Mouse (Mus musculus): ENCODE measurements around the gene Far2.
"Not testable (repeated sequence)": the region's sequence is repeated elsewhere in the genome, so short reads cannot be mapped to it uniquely, and the experiment has no call there.

Far2 gene

GRCm38 (mm10) chr6:148116907-148117306 is 69.8 kb downstream of the Far2 start:
- DNase-seq (ENCODE audit: low spot score), result no peak

- no peak for DNase-seq (ENCODE audit: low spot score)
Measured at GRCm38 (mm10) chr6:148117696-148118095, 70.6 kb downstream of the Far2 start.

GRCm38 (mm10) chr6:148120703-148121102 is 73.6 kb downstream of the Far2 start:
- no peak for DNase-seq (ENCODE audit: low spot score)

DNA sequence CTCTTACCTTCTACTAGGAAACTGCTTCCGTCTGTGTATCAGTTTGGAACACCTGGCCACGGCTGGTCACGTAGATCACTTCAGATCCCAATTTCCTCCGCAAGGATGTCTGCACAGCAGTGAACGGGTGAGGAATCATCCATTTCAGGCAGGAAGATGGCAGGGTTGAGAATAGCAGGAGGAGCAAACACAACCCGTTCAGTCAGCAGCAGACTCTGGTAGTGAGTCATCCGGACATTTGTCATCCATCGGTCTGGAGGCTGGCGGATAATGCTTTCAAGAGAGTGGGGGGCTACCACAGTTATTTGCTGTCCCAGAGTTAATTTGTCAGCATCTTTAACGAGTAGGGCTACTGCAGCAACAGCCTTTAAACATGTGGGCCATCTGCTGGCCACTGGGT is 79.8 kb downstream of the Far2 start:
- not testable (repeated sequence) for DNase-seq (ENCODE audit: low spot score)

DNA sequence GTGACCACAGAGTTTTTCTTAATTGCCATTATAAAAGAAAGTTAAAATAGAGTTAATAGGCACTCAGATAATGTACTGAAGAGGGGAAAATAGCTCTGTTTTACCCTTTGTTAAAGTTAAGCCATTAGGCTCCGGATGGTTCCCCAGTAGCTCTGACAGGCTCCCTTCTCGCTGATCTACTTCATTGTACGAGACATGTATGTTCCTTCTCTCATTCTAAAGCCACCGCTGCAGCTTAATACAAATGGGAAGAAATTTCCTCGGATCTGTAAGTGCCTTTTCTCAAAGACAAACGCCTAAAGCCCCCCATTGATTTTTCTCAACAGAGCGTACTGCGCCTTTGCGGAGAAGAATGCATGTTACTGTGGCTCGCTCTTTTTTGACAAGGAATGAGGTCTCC is 85.3 kb downstream of the Far2 start:
- no peak for DNase-seq (ENCODE audit: low spot score)

- DNase-seq (ENCODE audit: low spot score), result no peak
Measured at GRCm38 (mm10) chr6:148133536-148133935, 86.5 kb downstream of the Far2 start.

GRCm38 (mm10) chr6:148135769-148136382 is 88.8 kb downstream of the Far2 start:
- peak; percentile 79 for DNase-seq (ENCODE audit: low spot score)

- DNase-seq (ENCODE audit: low spot score), result no peak
Measured at GRCm38 (mm10) chr6:148139288-148139995, 92.4 kb downstream of the Far2 start.

DNA sequence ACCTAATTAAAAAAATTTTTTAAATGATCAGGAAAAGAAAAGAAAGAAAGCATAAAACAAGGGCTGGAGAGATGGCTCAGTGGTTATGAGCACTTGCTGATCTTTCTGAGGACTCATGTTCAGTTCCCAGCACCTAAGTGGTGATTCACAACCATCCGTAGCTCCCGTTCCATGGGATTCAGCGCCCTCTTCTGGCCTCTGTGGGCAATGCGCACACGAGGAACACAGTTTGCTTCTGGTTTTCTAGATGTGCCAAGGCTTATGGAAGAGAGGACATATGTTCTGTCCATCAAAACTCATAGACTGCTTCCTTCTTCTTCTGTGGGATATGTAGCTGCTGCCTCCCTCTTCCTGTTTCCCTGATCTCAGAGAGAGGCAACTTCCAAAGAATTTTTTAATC is 94.8 kb downstream of the Far2 start:
- DNase-seq (ENCODE audit: low spot score), result no peak

GRCm38 (mm10) chr6:148142421-148142820 is 95.4 kb downstream of the Far2 start:
- DNase-seq (ENCODE audit: low spot score), result no peak

- not testable (repeated sequence) for DNase-seq (ENCODE audit: low spot score)
Measured at GRCm38 (mm10) chr6:148152305-148152704, 105.2 kb downstream of the Far2 start.

- no peak for DNase-seq (ENCODE audit: low spot score)
Measured at GRCm38 (mm10) chr6:148172904-148173303, 125.8 kb downstream of the Far2 start.

- no peak for DNase-seq (ENCODE audit: low spot score)
Measured at GRCm38 (mm10) chr6:148185694-148186093, 138.6 kb downstream of the Far2 start.

DNA sequence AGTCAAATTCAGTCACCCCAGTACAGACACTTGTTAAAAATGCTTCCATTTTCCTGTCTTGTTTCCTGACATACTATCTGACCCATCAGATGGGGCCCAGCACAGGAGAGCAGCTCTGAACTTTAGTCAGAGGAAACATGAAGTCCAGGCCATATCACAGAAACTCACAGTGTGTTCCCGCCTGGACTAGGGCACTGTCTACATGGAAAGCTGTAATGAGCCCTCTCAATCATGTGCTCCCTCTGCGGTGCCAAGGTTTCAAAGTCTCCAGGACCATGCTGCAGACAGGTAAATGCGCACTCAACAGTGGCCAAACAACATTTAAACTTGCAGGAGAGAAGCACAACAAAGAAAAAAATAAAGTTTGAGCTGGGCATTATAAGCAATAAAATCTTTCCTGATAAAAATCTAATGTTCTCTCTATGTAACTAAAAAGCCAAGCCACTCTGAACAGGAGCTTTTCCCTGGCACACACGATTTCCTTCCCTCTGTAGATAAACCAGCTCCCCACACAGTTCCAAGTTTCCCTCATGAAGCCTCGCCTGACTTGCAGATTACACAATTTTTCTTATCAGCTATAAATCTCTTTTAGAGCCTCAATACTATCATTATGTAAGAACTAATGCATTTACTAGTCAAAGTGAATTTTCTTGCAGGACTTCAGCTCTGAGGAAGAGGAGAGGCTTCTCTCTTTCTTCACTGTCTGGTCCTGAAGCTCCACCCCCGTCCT is 147.1 kb downstream of the Far2 start:
- DNase-seq (ENCODE audit: low spot score), result no peak

- DNase-seq (ENCODE audit: low spot score), result no peak
Measured at GRCm38 (mm10) chr6:148199177-148199576, 152.1 kb downstream of the Far2 start.

- DNase-seq (ENCODE audit: low spot score), result no peak
Measured at GRCm38 (mm10) chr6:148199729-148200128, 152.7 kb downstream of the Far2 start.

GRCm38 (mm10) chr6:148205134-148205533 is 158.1 kb downstream of the Far2 start:
- no peak for DNase-seq (ENCODE audit: low spot score)

- DNase-seq (ENCODE audit: low spot score), result no peak
Measured at GRCm38 (mm10) chr6:148207522-148207921, 160.5 kb downstream of the Far2 start.

- DNase-seq (ENCODE audit: low spot score), result no peak
Measured at GRCm38 (mm10) chr6:148211391-148211876, 164.4 kb downstream of the Far2 start.

- peak; percentile 99 for DNase-seq (ENCODE audit: low spot score)
Measured at GRCm38 (mm10) chr6:148211897-148212680, 165.0 kb downstream of the Far2 start, which contains the start of gene Ergic2. TSS of gene Ergic2 (minus strand) at chr6:148212374.

GRCm38 (mm10) chr6:148214765-148215164 is 167.7 kb downstream of the Far2 start:
- no peak for DNase-seq (ENCODE audit: low spot score)

GRCm38 (mm10) chr6:148216752-148217151 is 169.7 kb downstream of the Far2 start:
- no peak for DNase-seq (ENCODE audit: low spot score)
